Mouse (Mus musculus): ENCODE measurements around the gene Olfr688. TPM values are rescaled to one million over a fixed set of nuclear protein-coding genes. Genes with fewer than 3 reads are reported as not detected.

The Olfr688 gene
- total and polyA plus RNA-seq, 3 experiments, result not detected

DNA sequence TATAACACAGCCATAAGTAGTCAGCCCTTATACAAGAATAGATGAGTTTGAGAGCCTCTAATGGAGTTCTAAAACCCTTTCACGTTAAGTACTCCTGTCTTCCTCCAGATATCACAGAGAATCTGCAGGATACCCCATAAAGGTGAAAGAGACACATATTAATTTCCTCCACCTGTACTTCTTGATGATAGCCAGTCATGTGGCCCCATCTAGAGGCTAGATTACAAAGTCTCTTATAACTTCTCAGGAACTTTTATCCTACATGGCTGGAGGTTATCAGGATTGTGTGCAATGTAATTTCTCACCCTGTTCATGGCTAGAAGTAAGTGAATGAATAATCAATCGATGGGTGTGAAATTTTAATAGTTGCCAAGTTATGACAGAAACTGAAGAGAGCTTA is 37.4 kb downstream of the Olfr688 start:
- dilution Hi-C loops (cut with MboI; ENCODE audit: extremely low pct_ligation_motif_present, extremely low pct_unique_long_range_greater_than_20kb, low sequenced_read_pairs), result no loop called here
- in situ Hi-C loops (cut with MboI; ENCODE audit: low pct_ligation_motif_present, low pct_unique_long_range_greater_than_20kb, low sequenced_read_pairs), result no loop called here

DNA sequence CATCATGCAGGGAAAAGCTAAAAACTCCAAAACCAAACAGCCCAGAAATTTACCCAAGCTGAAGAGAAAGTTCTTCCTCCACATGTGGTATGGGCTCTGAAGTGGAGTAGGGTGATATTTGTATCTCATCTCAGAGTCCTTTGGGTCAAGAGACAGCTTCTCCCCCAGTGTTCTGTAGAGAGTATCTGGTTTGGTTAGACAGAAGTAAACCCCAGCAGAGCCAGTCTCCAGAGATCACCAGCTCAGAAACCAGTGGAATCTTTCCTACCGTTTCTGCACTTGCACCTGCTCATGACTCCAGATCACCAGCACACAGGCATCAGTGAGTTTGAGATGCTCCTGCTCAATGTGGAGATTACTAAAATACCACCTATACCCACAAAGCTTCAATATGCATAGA is 46.1 kb downstream of the Olfr688 start, which contains the start of gene Olfr690:
TSS of gene Olfr690 (minus strand) at position 101 of the 400 bp plus-strand sequence.
- Histone ChIP-seq H3K4me1 (ENCODE audit: control insufficient read depth in 1 of 2, insufficient read depth in 2 of 2) (no peaks in the 10 kb centered on the region), H3K27ac (ENCODE audit: insufficient read depth, low read depth) (no peak within 1 kb of the TSS), H3K4me2 (ENCODE audit: insufficient read depth, low read depth, poor library complexity, severe bottlenecking) (no peak within 1 kb of the TSS), H3K79me2 (replicated peaks; ENCODE audit: control insufficient read depth, extremely low read depth, insufficient read depth, poor library complexity, severe bottlenecking) (no peaks in the 10 kb centered on the region), H3K4me3 (replicated peaks in 1 of 3; ENCODE audit: low read depth in 2 of 3, low read length in 2 of 3, poor library complexity in 1 of 3) (no peak within 1 kb of the TSS), H3K36me3 (replicated peaks in 1 of 2; ENCODE audit: control insufficient read depth in 1 of 2, insufficient read depth in 1 of 2, low read length in 1 of 2) (no peaks in the 10 kb centered on the region), H3K27me3 (replicated peaks) (no peaks in the 10 kb centered on the region), H3K9ac (ENCODE audit: insufficient read depth, low read depth) (no peak within 1 kb of the TSS), H3K9me3 (replicated peaks; ENCODE audit: low read length) (no peaks in the 10 kb centered on the region)
- DNase-seq (ENCODE audit: extremely low read depth), result no peak
- TF ChIP-seq SMC3 (IDR thresholded peaks at IDR 0.05; ENCODE audit: low read depth, low read length), result no peak
- no peak for TF ChIP-seq GABPA (IDR thresholded peaks at IDR 0.05; ENCODE audit: insufficient replicate concordance, low read depth, low read length)
- no peak for TF ChIP-seq MEF2A (IDR thresholded peaks at IDR 0.05; ENCODE audit: borderline replicate concordance, low read depth, low read length)
- no peak for TF ChIP-seq ZC3H11A (IDR thresholded peaks at IDR 0.05; ENCODE audit: low read depth, low read length)
- no peak for TF ChIP-seq NELFE (IDR thresholded peaks at IDR 0.05; ENCODE audit: low read depth, low read length)
- TF ChIP-seq USF1 (IDR thresholded peaks at IDR 0.05; ENCODE audit: low read depth, low read length), result no peak
- no peak for TF ChIP-seq ZNF384 (IDR thresholded peaks at IDR 0.05; ENCODE audit: low read depth, low read length)
- TF ChIP-seq TCF12 (IDR thresholded peaks at IDR 0.05; ENCODE audit: low read depth, low read length), result no peak
- no peak for TF ChIP-seq ZMIZ1 (IDR thresholded peaks at IDR 0.05; ENCODE audit: low read depth, low read length)
- no peak for TF ChIP-seq CTCF (conservative IDR thresholded peaks at IDR 0.05 in 1 of 2, IDR thresholded peaks at IDR 0.05 in 1 of 2; ENCODE audit: low read depth in 2 of 2, low read length in 2 of 2)
- TF ChIP-seq JUND (conservative IDR thresholded peaks at IDR 0.05; ENCODE audit: low read depth, low read length), result no peak
- no peak for TF ChIP-seq RCOR1 (conservative IDR thresholded peaks at IDR 0.05; ENCODE audit: low read depth, low read length)
- no peak for TF ChIP-seq MAFK (IDR thresholded peaks at IDR 0.05; ENCODE audit: insufficient replicate concordance, low read length)
- in situ Hi-C loops (cut with MboI; ENCODE audit: low pct_ligation_motif_present, low pct_unique_long_range_greater_than_20kb, low sequenced_read_pairs) (loop anchor here (10.0 kb wide), 1 partner anchor 51 kb away; no protein-coding TSS in a partner anchor), dilution Hi-C loops (cut with MboI; ENCODE audit: extremely low pct_ligation_motif_present, extremely low pct_unique_long_range_greater_than_20kb, low sequenced_read_pairs) (no loop called here)

More for the DNA sequence above, 37.4 kb downstream of the Olfr688 start:
- no peak overlapping the region for H3K9ac ChIP-seq (ENCODE audit: insufficient read depth, low read depth)
- H3K27me3 ChIP-seq (replicated peaks), result no peaks in the 10 kb centered on the region
- no peak for DNase-seq (ENCODE audit: extremely low read depth)
- H3K79me2 ChIP-seq (replicated peaks; ENCODE audit: control insufficient read depth, extremely low read depth, insufficient read depth, poor library complexity, severe bottlenecking), result no peaks in the 10 kb centered on the region
- no peak overlapping the region for H3K4me2 ChIP-seq (ENCODE audit: insufficient read depth, low read depth, poor library complexity, severe bottlenecking)
- H3K4me3 ChIP-seq (replicated peaks in 1 of 3; ENCODE audit: low read depth in 2 of 3, low read length in 2 of 3, poor library complexity in 1 of 3), result no peak overlapping the region
- no peak for TF ChIP-seq ZNF384 (IDR thresholded peaks at IDR 0.05; ENCODE audit: low read depth, low read length)
- TF ChIP-seq RAD21 (IDR thresholded peaks at IDR 0.05; ENCODE audit: low read depth, low read length), result peak; percentile 20
- peak in 1 of 2 experiments; percentile 31; a peak in 1 of 4 replicates for TF ChIP-seq CTCF (conservative IDR thresholded peaks at IDR 0.05 in 1 of 2, IDR thresholded peaks at IDR 0.05 in 1 of 2; ENCODE audit: low read depth in 2 of 2, low read length in 2 of 2)
- H3K4me1 ChIP-seq (ENCODE audit: control insufficient read depth in 1 of 2, insufficient read depth in 2 of 2), result no peaks in the 10 kb centered on the region
- no peaks in the 10 kb centered on the region for H3K9me3 ChIP-seq (replicated peaks; ENCODE audit: low read length)
- H3K36me3 ChIP-seq (replicated peaks in 1 of 2; ENCODE audit: control insufficient read depth in 1 of 2, insufficient read depth in 1 of 2, low read length in 1 of 2), result no peaks in the 10 kb centered on the region
- no peak overlapping the region for H3K27ac ChIP-seq (ENCODE audit: insufficient read depth, low read depth)

Other genes starting within 250 kb of the Olfr688 start
- gene Olfr677, start 236.7 kb upstream of the Olfr688 start, total RNA-seq (2012; rRNA removed), result not detected in 2 replicates
- not detected in 2 replicates for gene Olfr677, start 236.7 kb upstream of the Olfr688 start, total RNA-seq (2014; rRNA removed)
- not detected in 2 replicates for gene Olfr677, start 236.7 kb upstream of the Olfr688 start, polyA plus RNA-seq (2012; ENCODE audit: insufficient read length, low read depth)
- gene Olfr678, start 223.6 kb upstream of the Olfr688 start, total RNA-seq (2012; rRNA removed), result not detected in 2 replicates
- not detected in 2 replicates for gene Olfr678, start 223.6 kb upstream of the Olfr688 start, total RNA-seq (2014; rRNA removed)
- not detected in 2 replicates for gene Olfr678, start 223.6 kb upstream of the Olfr688 start, polyA plus RNA-seq (2012; ENCODE audit: insufficient read length, low read depth)
- gene Olfr679, start 206.9 kb upstream of the Olfr688 start, total RNA-seq (2012; rRNA removed), result not detected in 2 replicates
- not detected in 2 replicates for gene Olfr679, start 206.9 kb upstream of the Olfr688 start, total RNA-seq (2014; rRNA removed)
- gene Olfr679, start 206.9 kb upstream of the Olfr688 start, polyA plus RNA-seq (2012; ENCODE audit: insufficient read length, low read depth), result not detected in 2 replicates
- gene Olfr680-ps1, start 195.3 kb upstream of the Olfr688 start, total RNA-seq (2012; rRNA removed), result not detected in 2 replicates
- not detected in 2 replicates for gene Olfr680-ps1, start 195.3 kb upstream of the Olfr688 start, total RNA-seq (2014; rRNA removed)
- gene Olfr680-ps1, start 195.3 kb upstream of the Olfr688 start, polyA plus RNA-seq (2012; ENCODE audit: insufficient read length, low read depth), result not detected in 2 replicates
- not detected in 2 replicates for gene Olfr681, start 171.3 kb upstream of the Olfr688 start, total RNA-seq (2012; rRNA removed)
- gene Olfr681, start 171.3 kb upstream of the Olfr688 start, total RNA-seq (2014; rRNA removed), result not detected in 2 replicates
- not detected in 2 replicates for gene Olfr681, start 171.3 kb upstream of the Olfr688 start, polyA plus RNA-seq (2012; ENCODE audit: insufficient read length, low read depth)
- not detected in 2 replicates for gene Olfr683, start 141.1 kb upstream of the Olfr688 start, total RNA-seq (2012; rRNA removed)
- gene Olfr683, start 141.1 kb upstream of the Olfr688 start, total RNA-seq (2014; rRNA removed), result not detected in 2 replicates
- not detected in 2 replicates for gene Olfr683, start 141.1 kb upstream of the Olfr688 start, polyA plus RNA-seq (2012; ENCODE audit: insufficient read length, low read depth)
- not detected in 2 replicates for gene Olfr684, start 124.4 kb upstream of the Olfr688 start, total RNA-seq (2012; rRNA removed)
- not detected in 2 replicates for gene Olfr684, start 124.4 kb upstream of the Olfr688 start, total RNA-seq (2014; rRNA removed)
- not detected in 2 replicates for gene Olfr684, start 124.4 kb upstream of the Olfr688 start, polyA plus RNA-seq (2012; ENCODE audit: insufficient read length, low read depth)
- not detected in 2 replicates for gene Olfr685, start 102.1 kb upstream of the Olfr688 start, total RNA-seq (2012; rRNA removed)
- not detected in 2 replicates for gene Olfr685, start 102.1 kb upstream of the Olfr688 start, total RNA-seq (2014; rRNA removed)
- gene Olfr685, start 102.1 kb upstream of the Olfr688 start, polyA plus RNA-seq (2012; ENCODE audit: insufficient read length, low read depth), result not detected in 2 replicates
- gene Olfr686, start 80.6 kb upstream of the Olfr688 start, total RNA-seq (2012; rRNA removed), result not detected in 2 replicates
- not detected in 2 replicates for gene Olfr686, start 80.6 kb upstream of the Olfr688 start, total RNA-seq (2014; rRNA removed)
- not detected in 2 replicates for gene Olfr686, start 80.6 kb upstream of the Olfr688 start, polyA plus RNA-seq (2012; ENCODE audit: insufficient read length, low read depth)
- not detected in 2 replicates for gene Olfr689, start 23.1 kb downstream of the Olfr688 start, total RNA-seq (2012; rRNA removed)
- gene Olfr689, start 23.1 kb downstream of the Olfr688 start, total RNA-seq (2014; rRNA removed), result not detected in 2 replicates
- not detected in 2 replicates for gene Olfr689, start 23.1 kb downstream of the Olfr688 start, polyA plus RNA-seq (2012; ENCODE audit: insufficient read length, low read depth)
- not detected in 2 replicates for gene Olfr690, start 46.0 kb downstream of the Olfr688 start, total RNA-seq (2012; rRNA removed)
- gene Olfr690, start 46.0 kb downstream of the Olfr688 start, total RNA-seq (2014; rRNA removed), result not detected in 2 replicates
- gene Olfr690, start 46.0 kb downstream of the Olfr688 start, polyA plus RNA-seq (2012; ENCODE audit: insufficient read length, low read depth), result not detected in 2 replicates
- gene Olfr691, start 54.2 kb downstream of the Olfr688 start, total RNA-seq (2012; rRNA removed), result not detected in 2 replicates
- not detected in 2 replicates for gene Olfr691, start 54.2 kb downstream of the Olfr688 start, total RNA-seq (2014; rRNA removed)
- not detected in 2 replicates for gene Olfr691, start 54.2 kb downstream of the Olfr688 start, polyA plus RNA-seq (2012; ENCODE audit: insufficient read length, low read depth)
- not detected in 2 replicates for gene Olfr692, start 80.1 kb downstream of the Olfr688 start, total RNA-seq (2012; rRNA removed)
- not detected in 2 replicates for gene Olfr692, start 80.1 kb downstream of the Olfr688 start, total RNA-seq (2014; rRNA removed)
- gene Olfr692, start 80.1 kb downstream of the Olfr688 start, polyA plus RNA-seq (2012; ENCODE audit: insufficient read length, low read depth), result not detected in 2 replicates
- 0.30 TPM in 1 of 2 replicates, not detected in the other for gene Gm5901, start 86.9 kb downstream of the Olfr688 start, total RNA-seq (2012; rRNA removed)
- gene Gm5901, start 86.9 kb downstream of the Olfr688 start, total RNA-seq (2014; rRNA removed), result not detected in 2 replicates
- 0.44 TPM in 1 of 2 replicates, not detected in the other for gene Gm5901, start 86.9 kb downstream of the Olfr688 start, polyA plus RNA-seq (2012; ENCODE audit: insufficient read length, low read depth)
- gene Fam160a2, start 112.0 kb downstream of the Olfr688 start, total RNA-seq (2012; rRNA removed), result 5.9 TPM in 2 replicates
- gene Fam160a2, start 112.0 kb downstream of the Olfr688 start, total RNA-seq (2014; rRNA removed), result 3.1 and 3.5 TPM in 2 replicates
- gene Fam160a2, start 112.0 kb downstream of the Olfr688 start, polyA plus RNA-seq (2012; ENCODE audit: insufficient read length, low read depth), result 6.2 and 7.2 TPM in 2 replicates
- not detected in 2 replicates for gene Cnga4, start 116.5 kb downstream of the Olfr688 start, total RNA-seq (2012; rRNA removed)
- not detected in 2 replicates for gene Cnga4, start 116.5 kb downstream of the Olfr688 start, total RNA-seq (2014; rRNA removed)
- not detected in 2 replicates for gene Cnga4, start 116.5 kb downstream of the Olfr688 start, polyA plus RNA-seq (2012; ENCODE audit: insufficient read length, low read depth)
- gene Cckbr, start 137.6 kb downstream of the Olfr688 start, total RNA-seq (2012; rRNA removed), result not detected in 2 replicates
- gene Cckbr, start 137.6 kb downstream of the Olfr688 start, total RNA-seq (2014; rRNA removed), result not detected in 2 replicates
- gene Cckbr, start 137.6 kb downstream of the Olfr688 start, polyA plus RNA-seq (2012; ENCODE audit: insufficient read length, low read depth), result not detected in 2 replicates
- gene Cavin3, start 194.2 kb downstream of the Olfr688 start, total RNA-seq (2012; rRNA removed), result not detected in 2 replicates
- not detected in 2 replicates for gene Cavin3, start 194.2 kb downstream of the Olfr688 start, total RNA-seq (2014; rRNA removed)
- gene Cavin3, start 194.2 kb downstream of the Olfr688 start, polyA plus RNA-seq (2012; ENCODE audit: insufficient read length, low read depth), result not detected in 2 replicates

Data from CH12.LX (cell line).